Mouse (Mus musculus) ES-E14 (cell line): ENCODE results near the gene Zfp142.

Experiments used
- CHD2 ChIP-seq: IDR thresholded peaks from 2 replicates; pipeline ENCODE4 v1.6.1; 2014; ENCODE audit warnings: mild to moderate bottlenecking, low read depth, low read length, inconsistent platforms
- HCFC1 ChIP-seq: IDR thresholded peaks from 2 replicates; pipeline ENCODE4 v1.6.1; 2012; ENCODE audit warnings: low read length, inconsistent platforms, borderline replicate concordance; ENCODE audit not compliant: insufficient read depth
- MAFK ChIP-seq: IDR thresholded peaks from 2 replicates; pipeline ENCODE4 v1.6.1; 2014; ENCODE audit warnings: mild to moderate bottlenecking, low read depth, low read length, inconsistent platforms; ENCODE audit not compliant: insufficient read depth
- ZNF384 ChIP-seq: IDR thresholded peaks from 2 replicates; pipeline ENCODE4 v1.6.1; 2012; ENCODE audit warnings: low read depth, low read length, inconsistent platforms

- TF ChIP-seq CHD2 = no peak
- TF ChIP-seq ZNF384 = no peak
- TF ChIP-seq MAFK = no peak
- no peak for TF ChIP-seq HCFC1
Measured at GRCm38 (mm10) chr1:74544184-74544583, 43.9 kb downstream of the Zfp142 start, which contains the start of gene Usp37.
